Mouse (Mus musculus) thymus, adult 2 months (tissue): ENCODE measurements around the gene Scamp4.

Experiments
- CTCF ChIP-seq: fragments of 200-500 bp; IDR thresholded peaks from 2 replicates; pipeline ENCODE4 v1.5.1; 2012; ENCODE audit warnings: mild to moderate bottlenecking, control low read depth, low read length, moderate library complexity, borderline replicate concordance; ENCODE audit not compliant: control insufficient read depth, poor library complexity, insufficient read depth; ENCODE audit errors: extremely low read depth
- POLR2A ChIP-seq: fragments of 200-500 bp; IDR thresholded peaks from 2 replicates; pipeline ENCODE4 v1.6.1; 2012; ENCODE audit warnings: mild to moderate bottlenecking, low read length, control low read depth, moderate library complexity; ENCODE audit not compliant: control insufficient read depth, poor library complexity, insufficient read depth; ENCODE audit errors: extremely low read depth

DNA sequence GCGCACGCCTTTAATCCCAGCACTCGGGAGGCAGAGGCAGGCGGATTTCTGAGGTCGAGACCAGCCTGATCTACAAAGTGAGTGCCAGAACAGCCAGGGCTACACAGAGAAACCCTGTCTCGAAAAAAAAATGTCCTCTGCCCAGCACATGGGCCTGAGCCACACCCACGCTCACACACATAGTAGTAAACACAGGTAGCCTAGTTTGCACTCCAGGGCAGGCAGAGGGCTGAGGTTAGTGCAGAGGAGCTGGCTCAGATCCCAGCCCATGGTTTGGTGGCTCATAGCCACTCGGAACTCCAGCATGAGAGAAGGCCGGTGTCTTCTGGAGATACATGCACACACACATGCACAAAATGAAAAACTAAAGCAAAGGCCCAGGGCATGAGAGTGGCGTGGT lies 44.3 kb downstream of the Scamp4 start:
- TF ChIP-seq POLR2A, result no peak
- TF ChIP-seq CTCF, result no peak
